Mouse (Mus musculus) megakaryocyte-erythroid progenitor cell, adult 5-6 weeks (primary cell): ENCODE results near the gene Ost4. TPM values are rescaled to one million over a fixed set of nuclear protein-coding genes. Genes with fewer than 3 reads are reported as not detected.

Source experiments
- ATAC-seq: replicated peaks from 2 replicates; pipeline ENCODE4 v1.8.0; 2016; ENCODE audit warnings: mild to moderate bottlenecking, inconsistent platforms; ENCODE audit not compliant: severe bottlenecking, poor library complexity, low FRiP score, low TSS enrichment
- total RNA-seq, 2 experiments: library from RNA; stranded (forward) in 1 of 2; stranded (reverse) in 1 of 2; fragments of 200-1000, 215-1000 nt in 1 of 2; fragments of >200 nt in 1 of 2; fragmentation: Nextera tagmentation in 1 of 2; gene quantifications; 2 replicates each; pipeline ENCODE4 v1.2.3; 2014 to 2017

Ost4 gene
- total RNA-seq, 2 experiments from 2014 or later, result 300 to 305 TPM

DNA sequence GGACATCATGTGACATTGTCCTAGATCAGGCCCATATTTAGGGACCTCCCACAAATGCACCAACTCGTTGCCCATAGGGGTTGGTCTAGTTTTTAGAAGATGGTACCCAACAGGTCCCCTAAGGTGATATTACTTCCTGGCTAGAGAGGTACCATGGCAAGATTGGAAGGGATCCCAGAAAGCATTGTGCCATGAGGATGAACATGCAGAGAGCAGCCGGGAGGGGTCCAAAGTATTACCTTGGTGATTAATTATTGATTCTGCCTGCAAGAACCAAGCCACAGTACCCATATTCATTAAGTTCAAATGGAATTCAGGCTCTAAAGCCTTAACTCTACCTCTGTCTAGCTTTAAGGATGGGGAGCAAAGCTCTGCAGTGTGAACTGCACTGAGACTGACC lies 18.5 kb upstream of the Ost4 start:
- no peak for ATAC-seq

DNA sequence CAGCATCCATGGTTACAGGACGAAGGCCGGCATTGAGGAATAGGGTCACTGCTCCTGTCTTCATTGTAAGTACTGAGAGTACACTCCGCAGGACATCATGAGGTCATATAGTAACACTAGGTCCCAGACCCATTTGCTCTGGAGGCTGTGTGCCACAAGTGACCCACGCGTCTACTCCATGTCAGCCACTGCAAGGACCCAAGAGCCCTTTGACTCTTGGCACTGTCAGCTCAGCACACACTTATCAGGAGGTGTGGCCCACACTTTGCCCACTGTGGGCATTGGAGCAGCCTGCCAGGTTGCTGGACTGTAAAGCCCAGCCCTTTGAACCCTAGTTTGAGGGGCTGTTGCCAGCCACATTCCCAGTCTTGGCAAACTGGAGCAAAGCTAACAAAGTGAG lies 17.6 kb upstream of the Ost4 start:
- ATAC-seq, result no peak

- no peak for ATAC-seq
Observed at GRCm38 (mm10) chr5:30924614-30925013, 17.0 kb upstream of the Ost4 start.

DNA sequence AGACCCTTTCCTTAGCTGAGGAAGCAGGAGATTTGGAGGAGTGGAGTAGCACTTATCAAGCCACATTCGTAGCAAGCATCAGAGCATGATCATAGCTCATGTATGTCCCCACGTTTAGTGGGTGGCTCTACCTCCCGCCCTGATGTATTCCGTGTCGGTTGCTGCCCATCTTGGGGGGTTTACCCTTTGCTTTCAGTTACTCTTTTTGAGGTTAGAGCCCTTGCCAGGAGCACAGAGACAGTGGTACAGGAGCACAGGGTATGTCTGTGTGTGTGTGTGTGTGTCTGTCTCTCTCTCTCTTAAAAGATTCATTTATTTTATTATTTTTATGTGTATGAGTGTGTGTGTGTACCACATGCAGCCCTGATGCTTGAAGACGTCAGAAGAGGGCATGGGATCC lies 15.5 kb upstream of the Ost4 start:
- ATAC-seq, result no peak

- no peak for ATAC-seq
Observed at GRCm38 (mm10) chr5:30922581-30923041, 15.0 kb upstream of the Ost4 start.

DNA sequence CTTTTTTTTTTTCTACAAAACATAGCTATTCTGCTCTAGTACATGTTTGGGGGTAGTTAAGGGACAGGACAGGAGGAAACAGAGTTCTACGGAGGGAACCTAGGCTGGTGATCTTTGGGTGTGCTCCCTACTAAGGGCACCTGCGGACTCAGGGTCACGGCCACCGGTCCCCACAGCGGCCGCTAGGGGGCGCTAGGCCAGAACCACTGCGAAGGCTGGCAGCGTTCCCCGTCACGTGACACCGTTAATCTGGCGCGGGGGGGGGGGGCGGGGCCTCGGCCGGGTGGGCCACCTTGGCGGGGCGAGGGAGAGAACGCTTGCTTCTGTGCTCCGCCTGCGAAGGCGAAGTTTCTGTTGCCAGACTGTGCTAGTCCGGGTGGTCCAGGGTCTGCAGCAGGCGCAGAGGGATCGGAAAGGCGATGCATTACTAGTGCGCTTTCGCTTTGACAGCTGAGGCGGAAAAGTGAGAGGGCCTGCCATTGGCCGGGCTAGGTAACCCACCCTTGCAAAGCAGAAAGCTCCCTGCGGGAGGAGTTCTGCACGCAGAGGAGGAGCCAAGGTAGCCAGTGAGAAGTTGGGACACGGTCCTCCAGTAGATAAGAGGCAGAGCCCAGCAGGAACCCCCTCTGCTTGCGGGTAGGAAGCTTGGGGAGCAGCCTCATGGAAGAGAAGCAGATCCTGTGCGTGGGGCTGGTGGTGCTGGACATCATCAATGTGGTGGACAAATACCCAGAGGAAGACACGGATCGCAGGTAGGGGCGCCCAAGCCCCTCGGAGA lies 13.9 kb upstream of the Ost4 start, which contains the start of gene Khk:
Gene Khk (plus strand): TSS at position 176 of the 778 bp plus-strand sequence.
- peak; percentile 90 for ATAC-seq

GRCm38 (mm10) chr5:30920621-30921020 lies 13.0 kb upstream of the Ost4 start:
- ATAC-seq, result no peak

- ATAC-seq, result no peak
Observed at GRCm38 (mm10) chr5:30919831-30920614, 12.4 kb upstream of the Ost4 start.

- no peak for ATAC-seq
Observed at GRCm38 (mm10) chr5:30918691-30919090, 11.1 kb upstream of the Ost4 start.

DNA sequence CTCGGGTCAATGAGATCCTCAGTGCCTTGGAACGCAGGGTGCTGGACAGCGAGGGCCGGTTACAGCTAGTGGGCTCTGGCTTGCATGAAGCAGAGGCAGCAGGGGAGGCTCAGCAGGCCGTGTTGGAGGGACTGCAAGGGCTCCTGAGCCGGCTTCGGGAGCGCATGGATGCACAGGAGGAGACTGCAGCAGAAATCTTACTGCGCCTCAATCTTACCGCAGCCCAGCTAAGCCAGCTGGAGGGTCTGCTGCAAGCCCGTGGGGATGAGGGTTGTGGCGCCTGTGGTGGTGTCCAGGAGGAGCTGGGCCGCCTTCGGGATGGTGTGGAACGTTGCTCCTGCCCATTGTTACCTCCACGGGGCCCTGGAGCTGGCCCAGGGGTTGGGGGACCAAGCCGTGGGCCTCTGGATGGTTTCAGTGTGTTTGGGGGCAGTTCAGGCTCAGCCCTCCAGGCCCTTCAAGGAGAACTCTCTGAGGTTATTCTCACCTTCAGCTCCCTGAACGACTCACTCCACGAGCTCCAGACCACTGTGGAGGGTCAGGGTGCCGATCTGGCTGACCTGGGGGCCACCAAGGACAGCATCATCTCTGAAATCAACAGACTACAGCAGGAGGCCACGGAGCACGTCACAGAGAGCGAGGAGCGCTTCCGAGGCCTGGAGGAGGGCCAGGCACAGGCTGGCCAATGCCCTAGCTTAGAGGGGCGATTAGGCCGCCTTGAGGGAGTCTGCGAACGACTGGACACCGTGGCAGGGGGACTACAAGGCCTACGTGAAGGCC lies 10.5 kb upstream of the Ost4 start:
- ATAC-seq, result no peak

DNA sequence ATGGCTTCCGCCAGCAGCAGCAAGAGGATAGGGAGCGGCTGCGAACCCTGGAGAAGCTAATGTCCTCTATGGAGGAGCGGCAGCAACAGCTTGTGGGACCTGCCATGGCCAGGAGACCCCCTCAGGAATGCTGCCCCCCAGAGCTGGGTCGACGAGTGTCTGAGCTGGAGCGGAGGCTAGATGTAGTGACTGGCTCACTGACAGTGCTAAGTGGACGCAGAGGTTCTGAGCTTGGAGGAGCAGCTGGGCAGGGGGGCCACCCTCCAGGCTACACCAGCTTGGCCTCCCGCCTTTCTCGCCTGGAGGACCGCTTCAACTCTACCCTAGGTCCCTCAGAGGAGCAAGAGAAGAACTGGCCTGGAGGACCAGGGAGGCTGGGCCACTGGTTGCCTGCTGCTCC lies 9.8 kb upstream of the Ost4 start:
- no peak for ATAC-seq

DNA sequence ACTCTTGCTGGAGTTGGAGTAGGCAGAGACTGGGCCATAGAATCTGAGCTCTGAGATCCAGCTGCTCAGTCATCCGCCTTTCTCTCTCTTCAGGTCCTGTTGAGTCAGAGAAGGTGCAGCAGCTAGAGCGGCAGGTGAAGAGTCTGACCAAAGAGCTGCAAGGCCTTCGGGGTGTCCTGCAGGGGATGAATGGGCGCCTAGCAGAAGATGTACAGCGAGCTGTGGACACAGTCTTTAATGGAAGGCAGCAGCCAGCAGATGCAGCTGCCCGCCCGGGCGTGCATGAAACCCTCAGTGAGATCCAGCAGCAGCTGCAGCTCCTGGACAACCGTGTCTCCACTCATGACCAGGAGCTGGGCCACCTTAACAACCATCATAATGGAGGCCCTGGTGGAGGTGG lies 9.3 kb upstream of the Ost4 start:
- no peak for ATAC-seq

DNA sequence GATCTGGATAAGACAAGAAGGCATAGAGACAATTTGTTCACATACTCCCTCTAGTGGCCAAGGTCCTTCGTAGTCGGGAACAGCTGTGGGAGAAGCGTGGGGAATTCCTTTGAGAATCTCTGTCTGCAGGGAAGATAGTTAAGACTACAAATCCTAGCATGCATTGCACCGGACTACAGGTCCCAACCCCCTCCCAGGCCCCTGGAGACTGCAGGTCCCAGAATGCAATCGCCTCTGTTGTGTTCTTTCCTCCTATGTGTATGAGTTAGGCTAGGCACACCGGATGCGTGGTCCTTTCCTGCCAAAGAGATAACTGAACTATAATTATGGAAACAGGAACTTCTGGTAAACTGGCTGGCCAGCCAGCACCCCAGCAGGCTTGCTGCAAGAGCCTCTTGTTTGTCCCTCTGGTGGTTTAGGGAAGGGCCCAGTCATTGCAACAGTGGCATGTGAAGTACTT lies 8.4 kb upstream of the Ost4 start:
- ATAC-seq, result peak; percentile 67

- ATAC-seq, result 0 out of 2 replicates have a peak, but pooled peaks have one; percentile 16
Observed at GRCm38 (mm10) chr5:30915456-30915855, 7.9 kb upstream of the Ost4 start.

- ATAC-seq, result no peak
Observed at GRCm38 (mm10) chr5:30914849-30915248, 7.3 kb upstream of the Ost4 start.

GRCm38 (mm10) chr5:30914101-30914635 lies 6.6 kb upstream of the Ost4 start:
- no peak for ATAC-seq

- ATAC-seq, result peak; percentile 38
Observed at GRCm38 (mm10) chr5:30913060-30913841, 5.7 kb upstream of the Ost4 start, which contains the start of gene Emilin1. Gene Emilin1 (plus strand): TSS chr5:30913402.

DNA sequence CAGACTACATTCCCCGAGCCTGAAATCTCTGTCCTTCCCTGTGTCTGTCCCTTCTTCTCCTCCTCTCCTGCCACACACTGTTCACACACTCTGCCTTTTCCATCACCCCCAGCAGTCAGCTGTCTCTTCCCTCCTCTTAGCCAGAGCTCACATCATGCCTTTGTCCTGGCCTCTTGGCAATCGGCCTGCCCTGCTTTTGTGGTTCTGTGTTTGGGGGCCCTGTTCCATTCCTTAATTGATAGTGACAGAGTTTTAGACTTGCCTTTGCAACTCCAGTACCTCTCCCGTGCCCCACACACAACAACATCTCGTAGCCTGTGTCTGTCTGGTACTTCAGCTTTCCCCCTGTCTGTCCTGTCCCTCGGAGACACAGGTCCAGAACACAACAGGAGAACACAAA lies 4.6 kb upstream of the Ost4 start:
- no peak for ATAC-seq

- no peak for ATAC-seq
Observed at GRCm38 (mm10) chr5:30910481-30910880, 2.9 kb upstream of the Ost4 start.
